Mouse (Mus musculus) ES-E14 (cell line): ENCODE measurements around the gene AU022252.

Experiments used
- HCFC1 ChIP-seq: IDR thresholded peaks from 2 replicates; pipeline ENCODE4 v1.6.1; 2012; ENCODE audit warnings: low read length, inconsistent platforms, borderline replicate concordance; ENCODE audit not compliant: insufficient read depth
- MAFK ChIP-seq: IDR thresholded peaks from 2 replicates; pipeline ENCODE4 v1.6.1; 2014; ENCODE audit warnings: mild to moderate bottlenecking, low read depth, low read length, inconsistent platforms; ENCODE audit not compliant: insufficient read depth
- ZNF384 ChIP-seq: IDR thresholded peaks from 2 replicates; pipeline ENCODE4 v1.6.1; 2012; ENCODE audit warnings: low read depth, low read length, inconsistent platforms

- TF ChIP-seq ZNF384 (no peak), HCFC1 (no peak), MAFK (no peak)
Measured at GRCm38 (mm10) chr4:119165916-119166315, 66.6 kb downstream of the AU022252 start.
